Mouse (Mus musculus) Patski (cell line): ENCODE results near the gene Syp. TPM values are rescaled to one million over a fixed set of nuclear protein-coding genes. Genes with fewer than 3 reads are reported as not detected.

ENCODE experiments used
- ATAC-seq: fragments of 100-300 bp; one replicate; pipeline ENCODE4 v1.8.0; 2021
- CTCF ChIA-PET: fragments of 350-600 bp; sonication (Branson Sonifier 250); formaldehyde crosslinking; loops from one replicate; lab custom pipeline; 2022; ENCODE audit warnings: inconsistent platforms; lab: Charles Lee
- POLR2A ChIA-PET: fragments of 350-600 bp; sonication (Branson Sonifier 250); formaldehyde crosslinking; loops from one replicate; lab custom pipeline; 2022; ENCODE audit warnings: antibody characterized with exemption, inconsistent platforms; lab: Charles Lee
- DNase-seq: peaks from one replicate; pipeline ENCODE4 v3.0.0-alpha.2; 2011; ENCODE audit warnings: low read depth, low spot score
- H3K27me3 ChIP-seq: fragments of 371-371 bp; one replicate; pipeline ENCODE4 v1.5.1; 2021
- CTCF ChIP-seq: fragments of 100-300 bp; IDR thresholded peaks from one replicate; pipeline ENCODE4 v1.5.1; 2021
- in situ Hi-C: fragments of 300-500 bp; cut with MboI; formaldehyde crosslinking; loops from 3 replicates; pipeline ENCODE4 v1.11.1; 2018; ENCODE audit warnings: low pct_unique_long_range_greater_than_20kb, mixed read lengths
- polyA plus RNA-seq: library from polyadenylated mRNA; unstranded; gene quantifications from one replicate; pipeline ENCODE4 v1.2.3, GENCODE M21; 2021

Syp gene
- polyA plus RNA-seq, 1 experiment from 2014 or later: 1.1 TPM

DNA sequence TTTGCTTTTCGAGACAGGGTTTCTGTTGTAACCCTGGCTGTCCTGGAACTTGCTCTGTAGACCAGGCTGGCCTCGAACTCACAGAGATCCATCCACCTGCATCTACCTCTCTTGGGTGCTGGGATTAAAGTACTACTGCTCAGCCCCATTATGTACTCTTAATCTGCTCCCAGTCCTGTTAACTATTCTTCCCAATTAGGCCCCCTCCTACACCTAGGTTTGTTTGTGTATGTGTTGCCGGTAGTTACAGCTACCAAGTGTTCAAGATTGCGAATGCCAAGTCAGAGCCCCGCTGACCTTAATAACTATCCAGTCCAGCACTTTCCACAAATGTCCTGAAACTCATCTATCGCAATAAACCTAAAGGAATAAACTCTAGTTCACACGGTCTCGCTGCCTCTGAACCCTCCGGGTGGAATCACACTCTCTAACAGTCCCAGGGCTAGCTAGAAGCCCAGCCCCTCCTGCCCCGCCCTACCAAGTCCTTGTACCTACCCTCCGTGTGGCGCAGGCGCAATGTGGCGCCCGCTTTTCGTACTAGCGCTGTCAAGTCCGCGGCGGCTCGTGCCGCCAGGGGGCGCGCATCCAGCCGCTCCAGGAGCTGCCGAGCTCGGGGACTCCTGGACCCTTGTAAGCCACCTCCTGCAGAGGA lies 41.3 kb downstream of the Syp start:
- peak; percentile 92 for ATAC-seq
- in situ Hi-C loops: no loop called here
- CTCF ChIA-PET: interaction anchor here (0.9 to 1.0 kb wide), 2 partner anchors 14 to 211 kb away, joined by 3 read pairs; no protein-coding TSS in a partner anchor
- peaks cover 20% of the 10 kb centered on the region for H3K27me3 ChIP-seq
- POLR2A ChIA-PET: no interaction called here
- DNase-seq: peak; percentile 41
- no peak for TF ChIP-seq CTCF

DNA sequence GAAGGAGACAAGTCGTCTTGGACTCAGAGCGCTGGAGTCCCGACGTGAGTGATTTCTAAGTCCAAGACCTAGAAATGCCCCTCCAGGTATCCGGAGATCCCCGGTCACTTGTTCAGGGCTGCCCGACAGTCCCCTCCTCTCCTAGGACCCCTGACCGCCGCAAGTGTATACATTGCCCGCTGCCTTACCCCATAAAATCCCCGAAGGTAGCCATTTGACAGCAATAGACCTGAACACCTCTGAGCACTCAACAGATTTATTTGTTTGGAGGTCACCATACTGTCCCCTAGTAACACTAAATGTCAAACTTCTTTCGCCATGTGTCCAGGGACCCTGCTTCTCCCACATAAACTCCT lies 41.8 kb downstream of the Syp start:
- no peak for TF ChIP-seq CTCF
- H3K27me3 ChIP-seq: peaks cover 20% of the 10 kb centered on the region
- ATAC-seq (no peak), DNase-seq (no peak)
- ChIA-PET POLR2A (no interaction called here), CTCF (interaction anchor here (1.0 kb wide), 1 partner anchor 211 kb away, joined by 3 read pairs; no protein-coding TSS in a partner anchor)
- in situ Hi-C loops: no loop called here

DNA sequence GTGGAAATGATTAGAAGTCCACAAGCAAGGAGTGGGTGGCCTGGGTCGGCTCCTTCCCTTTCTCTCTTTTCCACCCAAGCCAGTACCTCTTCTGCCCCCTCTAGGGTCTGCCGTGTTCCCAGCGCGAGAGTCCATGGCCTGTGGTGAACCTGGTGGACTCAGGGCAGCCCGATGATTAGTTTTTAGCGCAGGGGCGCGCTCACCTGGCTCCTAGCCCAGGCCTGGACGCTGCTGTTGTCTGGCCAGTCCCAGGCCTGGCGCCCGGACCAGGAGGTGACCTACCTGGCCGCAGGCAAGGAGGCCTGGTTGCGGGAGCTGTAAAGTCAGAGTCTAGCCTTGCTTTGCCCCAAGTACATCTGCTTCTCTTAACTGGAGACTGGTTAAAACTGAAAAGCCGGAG lies 42.6 kb downstream of the Syp start, which contains the start of gene Magix:
Gene Magix (minus strand): TSS at position 388 of the 400 bp plus-strand sequence.
- in situ Hi-C loops: no loop called here
- H3K27me3 ChIP-seq: peaks cover 20% of the 10 kb centered on the region
- ATAC-seq (no peak), DNase-seq (no peak)
- ChIA-PET CTCF (no interaction called here), POLR2A (no interaction called here)
- no peak for TF ChIP-seq CTCF

DNA sequence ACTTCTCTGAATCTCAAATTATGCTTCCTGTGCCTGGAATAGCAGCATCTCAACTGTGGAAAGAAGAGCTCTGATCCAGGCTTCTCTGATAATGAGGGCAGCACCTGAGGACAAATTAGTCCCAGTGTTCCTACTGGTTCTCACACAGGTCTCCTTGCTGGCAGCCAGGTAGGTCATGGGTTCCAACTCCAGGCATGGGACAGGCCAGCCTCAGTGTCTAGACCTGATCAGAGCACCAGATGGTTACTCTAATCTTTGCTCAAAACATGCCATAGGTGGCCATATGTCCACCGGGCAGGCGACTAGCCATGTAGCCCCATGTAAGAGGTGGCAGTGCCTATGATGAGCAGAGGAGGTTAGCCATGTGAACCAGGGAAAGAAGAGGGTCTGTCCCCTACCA lies 50.0 kb downstream of the Syp start:
- POLR2A ChIA-PET: no interaction called here
- ATAC-seq (no peak), DNase-seq (no peak)
- TF ChIP-seq CTCF: no peak
- CTCF ChIA-PET: no interaction called here
- peaks cover 18% of the 10 kb centered on the region for H3K27me3 ChIP-seq
- in situ Hi-C loops: no loop called here

DNA sequence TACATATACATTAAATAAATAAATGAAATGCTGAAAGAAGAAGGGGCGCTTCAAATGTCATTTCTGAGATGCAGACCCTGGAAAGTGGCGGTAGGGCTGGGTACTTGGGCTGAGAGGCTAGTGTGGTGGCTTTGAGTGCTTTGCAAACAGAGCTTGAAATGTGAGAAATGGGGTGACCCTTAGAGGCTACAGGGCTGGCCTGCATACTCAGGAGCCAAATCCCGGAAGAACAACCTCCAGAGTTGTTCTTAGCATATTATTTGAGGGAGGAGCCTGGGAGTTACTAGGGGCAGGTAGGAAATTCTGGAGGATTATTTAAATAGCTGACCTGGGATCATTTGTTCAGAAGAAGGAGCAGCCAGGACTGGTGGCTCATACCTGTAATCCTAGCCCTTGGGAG lies 52.2 kb downstream of the Syp start:
- H3K27me3 ChIP-seq: peaks cover 13% of the 10 kb centered on the region
- DNase-seq (no peak), ATAC-seq (no peak)
- CTCF ChIA-PET: no interaction called here
- POLR2A ChIA-PET: no interaction called here
- in situ Hi-C loops: loop anchor here (10.0 kb wide), 1 partner anchor 216 kb away; no protein-coding TSS in a partner anchor
- TF ChIP-seq CTCF: no peak

DNA sequence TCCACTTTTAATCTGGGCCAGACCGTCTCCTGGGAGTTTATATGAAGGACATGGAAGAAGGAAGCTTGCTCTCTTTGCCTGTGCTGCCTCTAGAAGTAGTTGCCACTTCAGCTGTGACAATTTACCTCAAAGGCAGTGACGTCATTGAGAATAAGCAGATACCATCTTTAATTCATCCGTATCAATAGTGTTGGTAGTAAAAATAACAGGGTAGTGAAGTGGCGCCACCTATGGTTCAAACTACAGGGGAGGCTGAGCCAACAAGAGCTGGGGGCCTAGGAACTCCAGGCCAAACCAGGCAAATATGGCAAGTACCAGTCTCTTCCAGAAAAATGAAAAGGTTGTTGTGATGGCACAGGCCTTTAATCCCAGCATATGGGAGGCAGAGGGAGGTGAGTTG lies 54.6 kb downstream of the Syp start:
- CTCF ChIA-PET: interaction anchor here (1.0 to 1.2 kb wide), 4 partner anchors 14 to 271 kb away, joined by 3 to 7 read pairs (median 3); no protein-coding TSS in a partner anchor
- no peak for DNase-seq
- peaks cover 13% of the 10 kb centered on the region for H3K27me3 ChIP-seq
- in situ Hi-C loops: loop anchor here (10.0 kb wide), 1 partner anchor 218 kb away; no protein-coding TSS in a partner anchor
- no peak for TF ChIP-seq CTCF
- POLR2A ChIA-PET: no interaction called here
- no peak for ATAC-seq

DNA sequence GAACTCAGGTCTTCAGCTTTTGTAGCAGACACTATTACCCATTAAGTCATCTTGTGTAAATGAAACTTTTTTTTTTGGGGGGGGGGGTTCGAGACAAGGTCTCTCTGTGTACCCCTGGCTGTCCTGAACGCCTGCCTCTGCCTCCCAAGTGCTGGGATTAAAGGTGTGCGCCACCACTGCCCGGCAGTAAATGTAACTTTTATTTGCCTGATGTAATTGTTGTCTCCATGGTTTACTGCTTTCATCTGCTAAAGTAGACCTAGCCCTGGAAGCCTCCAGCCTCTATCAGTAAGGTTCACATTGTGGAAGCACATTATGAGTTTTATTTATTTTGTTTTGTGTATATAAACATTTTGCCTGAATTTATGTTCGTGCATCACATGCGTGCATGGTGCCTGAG lies 58.2 kb downstream of the Syp start:
- no peaks in the 10 kb centered on the region for H3K27me3 ChIP-seq
- in situ Hi-C loops: loop anchor here (10.0 kb wide), 1 partner anchor 222 kb away; no protein-coding TSS in a partner anchor
- DNase-seq: no peak
- no peak for TF ChIP-seq CTCF
- ChIA-PET CTCF (interaction anchor here (0.5 kb wide), 1 partner anchor 374 kb away, joined by 3 read pairs; no protein-coding TSS in a partner anchor), POLR2A (interaction anchor here (0.6 kb wide), 1 partner anchor 10 kb away, joined by 6 read pairs; no protein-coding TSS in a partner anchor)
- no peak for ATAC-seq

DNA sequence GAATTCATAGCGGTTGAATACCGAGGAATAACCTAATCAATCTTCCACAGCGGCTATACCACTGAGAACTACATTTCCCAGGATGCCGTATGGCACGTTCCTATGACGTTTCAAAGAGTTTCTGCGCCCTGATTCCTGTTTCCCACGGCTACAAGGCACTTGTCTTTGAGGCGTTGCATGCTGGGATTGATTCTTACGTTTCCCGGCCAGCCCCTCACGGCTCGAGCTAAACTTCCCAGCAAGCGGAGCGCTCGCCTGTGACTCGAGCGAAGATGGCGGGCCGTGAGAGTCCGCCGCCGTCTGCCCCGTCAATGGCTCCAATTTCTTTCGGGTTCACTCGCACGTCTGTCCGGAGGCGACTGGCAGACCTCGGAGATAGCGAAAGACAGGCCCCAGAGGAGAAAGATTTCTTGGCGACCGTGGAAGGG lies 58.7 kb downstream of the Syp start, which contains the start of gene Gpkow:
Gene Gpkow (plus strand): TSS at position 178 of the 428 bp plus-strand sequence.
- CTCF ChIA-PET: no interaction called here
- no peak for TF ChIP-seq CTCF

More for the DNA sequence above, 58.7 kb downstream of the Syp start, which contains the start of gene Gpkow:
- H3K27me3 ChIP-seq: no peaks in the 10 kb centered on the region
- ATAC-seq (peak; percentile 78), DNase-seq (peak; percentile 35)
- POLR2A ChIA-PET: interaction anchor here (0.5 to 1.1 kb wide), 2 partner anchors 10 to 65 kb away, joined by 3 to 9 read pairs; no protein-coding TSS in a partner anchor
- in situ Hi-C loops: loop anchor here (10.0 kb wide), 1 partner anchor 222 kb away; no protein-coding TSS in a partner anchor

Other genes with a start within 250 kb of the Syp start
- 0.17 TPM for gene Foxp3, start 64.8 kb upstream of the Syp start, polyA plus RNA-seq
- 11.2 TPM for gene Ppp1r3f, start 64.2 kb upstream of the Syp start, polyA plus RNA-seq
- 38.4 TPM for gene Ccdc22, start 33.0 kb upstream of the Syp start, polyA plus RNA-seq
- gene Cacna1f, start 31.4 kb upstream of the Syp start, polyA plus RNA-seq: not detected
- gene Prickle3, start 18.8 kb downstream of the Syp start, polyA plus RNA-seq: 0.05 TPM
- gene Plp2, start 32.9 kb downstream of the Syp start, polyA plus RNA-seq: 124 TPM
- gene Magix, start 42.8 kb downstream of the Syp start, polyA plus RNA-seq: 0.06 TPM
- 36.4 TPM for gene Gpkow, start 58.7 kb downstream of the Syp start, polyA plus RNA-seq
- 53.9 TPM for gene Wdr45, start 75.9 kb downstream of the Syp start, polyA plus RNA-seq
- gene Gm45208, start 83.8 kb downstream of the Syp start, polyA plus RNA-seq: not detected
- 58.7 TPM for gene Praf2, start 90.0 kb downstream of the Syp start, polyA plus RNA-seq
- gene Ccdc120, start 112.4 kb downstream of the Syp start, polyA plus RNA-seq: 19.6 TPM
- gene Tfe3, start 124.1 kb downstream of the Syp start, polyA plus RNA-seq: 53.5 TPM
- gene Gripap1, start 151.3 kb downstream of the Syp start, polyA plus RNA-seq: 63.2 TPM
- 4.5 TPM for gene Kcnd1, start 183.8 kb downstream of the Syp start, polyA plus RNA-seq
- gene Otud5, start 202.9 kb downstream of the Syp start, polyA plus RNA-seq: 83.0 TPM
- 11.6 TPM for gene Pim2, start 239.8 kb downstream of the Syp start, polyA plus RNA-seq
- gene Slc35a2, start 245.6 kb downstream of the Syp start, polyA plus RNA-seq: 52.7 TPM